Mouse (Mus musculus): ENCODE results near the gene Cd59b. TPM values are rescaled to one million over a fixed set of nuclear protein-coding genes. Genes with fewer than 3 reads are reported as not detected.
"Not testable (repeated sequence)": the region's sequence is repeated elsewhere in the genome, so short reads cannot be mapped to it uniquely, and the experiment has no call there.

The Cd59b gene
- total RNA-seq, 2 experiments from 2014 or later = 3.5 to 3.7 TPM

DNA sequence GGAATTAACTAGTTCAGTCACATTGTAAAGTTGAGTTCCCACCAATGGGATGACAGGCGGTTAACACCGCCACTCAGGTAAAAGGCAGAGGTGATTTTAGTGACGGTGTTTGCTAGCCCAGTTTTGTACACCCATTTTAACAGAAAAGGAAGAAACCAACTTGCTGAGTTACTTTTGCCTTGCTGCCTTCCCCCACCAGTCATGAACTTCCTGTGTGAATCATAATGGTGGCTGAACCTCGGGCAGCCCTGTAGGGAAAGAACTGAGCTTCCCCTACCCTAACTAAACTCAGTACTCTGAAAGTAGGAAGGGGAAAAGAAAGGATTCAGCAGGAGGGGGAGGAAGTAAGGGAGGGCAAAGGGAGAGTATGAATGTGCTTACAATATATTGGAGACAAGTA lies 40.4 kb downstream of the Cd59b start:
- no peak for DNase-seq
- intact Hi-C loops (cut with DNase I) = no loop called here

- intact Hi-C loops (cut with DNase I); DNase-seq: not testable (repeated sequence)
These were observed 41.6 kb downstream of the Cd59b start for GRCm38 (mm10) chr2:104111170-104111797.

- DNase-seq = not testable (repeated sequence)
These were observed 43.9 kb downstream of the Cd59b start for GRCm38 (mm10) chr2:104113563-104113962.

GRCm38 (mm10) chr2:104114898-104115297 lies 45.2 kb downstream of the Cd59b start:
- intact Hi-C loops (cut with DNase I) = no loop called here
- DNase-seq = no peak

More at GRCm38 (mm10) chr2:104113563-104113962, 43.9 kb downstream of the Cd59b start:
- intact Hi-C loops (cut with DNase I) = not testable (repeated sequence)

DNA sequence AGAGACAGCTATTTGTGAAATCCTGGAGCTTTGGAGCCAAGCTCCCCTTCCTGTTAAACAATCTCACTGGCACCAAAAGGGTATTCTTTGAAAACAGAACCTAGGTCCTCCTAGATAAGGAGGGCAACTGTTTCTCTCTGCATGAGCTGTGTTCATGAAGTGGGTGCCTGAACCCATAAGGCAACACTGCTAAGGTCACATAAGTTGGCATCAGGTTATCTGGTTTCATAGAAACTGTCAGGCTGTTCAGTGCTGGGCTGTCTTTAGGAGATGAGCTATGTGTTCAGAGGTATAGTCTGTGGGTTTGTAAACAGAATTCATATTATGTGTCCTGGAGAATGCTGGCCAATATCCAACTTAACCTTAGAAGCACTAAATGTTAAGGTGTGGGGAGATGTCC lies 47.5 kb downstream of the Cd59b start:
- DNase-seq; intact Hi-C loops (cut with DNase I): not testable (repeated sequence)

DNA sequence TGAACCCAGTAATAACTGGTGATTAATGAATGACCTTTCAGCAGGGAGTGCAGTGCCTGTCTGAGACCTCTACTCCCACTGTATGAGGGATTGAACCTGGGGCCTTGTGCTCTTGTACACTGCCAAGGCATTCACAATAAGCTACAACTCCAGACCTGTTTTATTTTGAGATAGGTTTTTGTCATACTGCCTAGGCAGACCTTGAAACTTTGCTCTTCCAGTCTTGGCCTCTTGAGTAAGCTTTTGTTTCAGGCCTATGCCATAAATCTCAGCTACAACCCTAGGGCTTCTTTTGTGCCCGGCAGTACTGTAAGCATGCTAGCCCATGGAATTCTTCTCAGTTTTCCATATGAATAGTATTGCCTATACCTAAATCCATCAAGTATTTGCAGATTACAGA lies 49.4 kb downstream of the Cd59b start:
- no peak for DNase-seq
- intact Hi-C loops (cut with DNase I) = no loop called here

DNA sequence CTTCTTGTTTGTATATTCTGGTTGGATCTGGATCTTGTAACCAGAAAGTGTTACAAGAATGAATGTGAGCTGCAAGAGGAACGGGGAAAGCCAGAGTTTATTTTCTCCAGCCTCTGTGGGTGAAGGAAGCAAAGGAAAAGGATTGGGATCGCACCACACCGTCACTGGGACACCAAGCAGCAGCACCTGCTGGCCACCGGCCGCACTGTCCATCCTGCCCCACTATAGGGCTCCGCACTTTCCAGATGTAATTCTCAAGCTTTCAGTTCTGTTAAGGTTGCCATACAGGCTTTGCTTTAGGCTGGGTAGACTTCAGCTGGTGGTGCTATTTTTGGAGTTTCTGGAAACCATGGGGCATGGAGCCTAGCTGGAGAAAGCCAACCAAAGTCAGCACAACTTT lies 50.7 kb downstream of the Cd59b start:
- peak in 1 of 2 experiments; percentile 22 for DNase-seq
- intact Hi-C loops (cut with DNase I) = loop anchor here (5.0 kb wide), 2 partner anchors 78 to 372 kb away; partner anchors contain the start of gene Hipk3

- peak; percentile 24 to 37 for DNase-seq
- intact Hi-C loops (cut with DNase I) = loop anchor here (2.0 to 5.0 kb wide), 3 partner anchors 25 to 370 kb away; partner anchors contain the start of gene Hipk3
These were observed 52.2 kb downstream of the Cd59b start for GRCm38 (mm10) chr2:104121681-104122504.

GRCm38 (mm10) chr2:104122505-104123378 lies 53.1 kb downstream of the Cd59b start, which contains the start of gene A930018P22Rik:
TSS of gene A930018P22Rik (plus strand) at chr2:104122769.
- DNase-seq = peak; percentile 92 to 95
- intact Hi-C loops (cut with DNase I) = loop anchor here (2.0 to 5.0 kb wide), 3 partner anchors 26 to 370 kb away; partner anchors contain the start of gene Hipk3

DNA sequence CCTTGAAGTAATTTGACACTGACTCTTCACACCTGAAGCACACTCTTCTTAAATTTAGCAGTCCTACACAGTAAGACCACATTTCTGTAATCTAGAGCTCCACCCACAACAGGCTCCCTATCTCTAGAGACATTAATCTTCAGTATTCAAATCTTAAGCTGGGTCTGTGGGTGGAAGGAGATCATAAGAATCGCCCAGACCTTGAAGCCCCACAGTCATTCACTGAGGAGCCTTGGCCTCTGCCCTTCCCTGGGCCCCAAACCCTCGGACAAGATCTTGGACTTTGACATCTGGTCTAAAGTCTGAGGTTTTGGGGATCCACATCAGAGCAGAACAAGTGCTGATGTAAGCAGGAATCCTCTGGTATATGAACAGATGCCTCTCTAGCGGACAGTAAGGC lies 53.9 kb downstream of the Cd59b start:
- no peak for DNase-seq
- intact Hi-C loops (cut with DNase I) = loop anchor here (2.0 to 5.0 kb wide), 3 partner anchors 27 to 369 kb away; partner anchors contain the start of gene Hipk3

DNA sequence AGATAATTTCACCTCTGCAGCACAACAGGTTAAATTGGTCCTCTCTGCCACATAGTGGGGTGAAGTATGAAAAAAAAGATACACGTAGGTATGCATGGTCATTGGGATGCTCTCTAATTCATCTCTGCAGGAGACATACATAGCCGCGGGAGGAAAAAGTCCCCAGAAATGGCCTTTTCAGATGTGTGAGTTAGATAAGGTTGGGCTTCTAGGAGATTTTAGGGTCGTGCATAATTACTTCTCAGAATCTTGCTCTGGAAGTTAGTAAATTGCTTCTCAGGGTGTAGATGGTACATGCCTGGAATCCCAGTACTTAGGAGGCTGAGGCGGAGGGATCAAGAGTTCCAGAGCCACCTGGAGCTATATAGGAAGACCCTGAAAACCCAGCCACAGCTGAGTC lies 54.4 kb downstream of the Cd59b start:
- DNase-seq = no peak
- intact Hi-C loops (cut with DNase I) = loop anchor here (5.0 kb wide), 2 partner anchors 82 to 368 kb away; partner anchors contain the start of gene Hipk3

GRCm38 (mm10) chr2:104128803-104129531 lies 59.3 kb downstream of the Cd59b start:
- intact Hi-C loops (cut with DNase I) = no loop called here
- no peak for DNase-seq

DNA sequence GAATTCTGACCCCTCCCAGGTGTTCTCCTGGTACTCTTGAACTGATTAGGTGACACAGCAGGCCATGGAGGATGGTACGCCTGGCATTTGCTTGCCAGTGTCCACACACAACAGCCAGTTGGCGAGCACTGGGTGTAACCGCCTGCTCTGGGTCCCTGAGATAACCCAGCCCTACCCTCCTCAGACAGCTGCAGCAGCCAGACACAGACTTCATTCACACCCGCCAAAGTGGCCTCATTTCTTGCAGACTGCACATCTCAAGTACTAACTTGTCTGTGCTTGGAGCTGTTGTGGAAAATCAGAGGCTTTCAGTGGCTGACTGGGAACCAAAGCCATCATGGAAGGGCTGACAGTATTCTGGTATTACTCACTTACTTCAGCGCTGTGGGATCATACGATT lies 60.5 kb downstream of the Cd59b start:
- no peak for DNase-seq

DNA sequence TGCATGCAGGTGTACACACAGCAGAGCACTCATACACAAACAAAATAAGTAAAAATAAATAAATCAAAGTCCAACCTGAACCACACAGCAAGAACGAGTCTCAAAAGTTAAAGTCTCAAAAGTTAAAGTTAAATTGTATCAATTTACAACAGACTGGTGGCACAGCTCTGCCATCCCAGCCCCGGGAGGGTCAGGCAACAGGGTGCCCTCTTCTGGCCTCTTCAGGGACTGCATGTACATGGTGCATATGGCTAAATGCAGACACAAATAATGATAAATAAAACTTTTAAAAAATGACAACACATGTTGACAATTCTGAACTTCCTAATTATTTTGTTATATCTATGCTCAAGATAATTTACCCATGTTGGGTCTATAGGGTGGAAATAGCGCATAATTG lies 61.3 kb downstream of the Cd59b start:
- peak in 1 of 2 experiments; percentile 61 for DNase-seq
- intact Hi-C loops (cut with DNase I) = loop anchor here (5.0 kb wide), 1 partner anchor 456 kb away; no protein-coding TSS in a partner anchor

More for the DNA sequence above, 60.5 kb downstream of the Cd59b start:
- intact Hi-C loops (cut with DNase I) = loop anchor here (5.0 kb wide), 1 partner anchor 457 kb away; no protein-coding TSS in a partner anchor

GRCm38 (mm10) chr2:104132266-104132859 lies 62.7 kb downstream of the Cd59b start:
- intact Hi-C loops (cut with DNase I) = loop anchor here (5.0 kb wide), 1 partner anchor 455 kb away; no protein-coding TSS in a partner anchor
- no peak for DNase-seq

- intact Hi-C loops (cut with DNase I) = loop anchor here (5.0 kb wide), 1 partner anchor 454 kb away; no protein-coding TSS in a partner anchor
- no peak for DNase-seq
These were observed 63.6 kb downstream of the Cd59b start for GRCm38 (mm10) chr2:104133042-104133810.

- peak; percentile 47 to 64 for DNase-seq
- intact Hi-C loops (cut with DNase I) = loop anchor here (1.0 to 5.0 kb wide), 2 partner anchors 288 to 453 kb away; no protein-coding TSS in a partner anchor
These were observed 64.8 kb downstream of the Cd59b start for GRCm38 (mm10) chr2:104134150-104135056.
